Mouse (Mus musculus): ENCODE results near the gene Dennd6b. TPM values are rescaled to one million over a fixed set of nuclear protein-coding genes. Genes with fewer than 3 reads are reported as not detected.

Dennd6b gene
- polyA plus RNA-seq, 1 experiment from 2014 or later: 4.1 TPM

DNA sequence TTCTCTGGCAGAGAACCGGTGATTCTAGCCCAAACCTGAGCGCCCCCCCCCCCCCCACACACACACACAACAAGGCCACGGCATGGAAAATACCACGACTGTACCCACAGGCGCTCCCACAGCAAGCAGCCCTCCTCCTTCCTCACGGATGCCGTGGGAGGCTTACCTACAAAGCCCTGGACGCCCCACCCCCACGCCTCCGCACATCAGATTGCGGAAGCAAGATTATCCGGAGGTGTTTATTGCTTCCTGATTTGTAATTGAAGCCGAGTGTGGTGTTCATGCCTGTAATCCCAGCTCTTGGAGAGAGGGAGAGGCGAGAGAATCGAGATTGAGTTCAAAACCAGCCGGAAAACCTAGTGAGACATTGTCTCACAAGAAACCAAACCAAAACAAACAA, 49.3 kb downstream of the Dennd6b start:
- Histone ChIP-seq H3K9ac (ENCODE audit: low read length) (peak overlapping the region; percentile 23; the same call in 1 of the 2 replicates), H3K4me1 (replicated peaks; ENCODE audit: control insufficient read depth, insufficient read depth) (peaks cover 5% of the 10 kb centered on the region), H3K27me3 (ENCODE audit: control insufficient read depth, insufficient read depth, low read length) (no peaks in the 10 kb centered on the region; the same call in 1 of the 2 replicates), H3K4me3 (ENCODE audit: low read depth, low read length) (peak overlapping the region; percentile 8; the same call in 1 of the 2 replicates), H3K36me3 (ENCODE audit: control insufficient read depth, insufficient read depth, low read length) (no peaks in the 10 kb centered on the region), H3K27ac (replicated peaks) (no peak overlapping the region), H3K9me3 (ENCODE audit: control insufficient read depth, low read length) (no peaks in the 10 kb centered on the region), H3K4me2 (replicated peaks; ENCODE audit: low read depth) (peak overlapping the region; percentile 50)
- DNase-seq (ENCODE audit: low spot score) (peak; percentile 45), ATAC-seq (ENCODE audit: low FRiP score, low TSS enrichment) (no peak)
- TF ChIP-seq EP300 (optimal IDR thresholded peaks at IDR 0.05): no peak
- TF ChIP-seq CTCF (IDR thresholded peaks at IDR 0.05; ENCODE audit: low read depth): no peak
- WGBS: 11% methylated on average over 16 of the region's 16 CpGs

DNA sequence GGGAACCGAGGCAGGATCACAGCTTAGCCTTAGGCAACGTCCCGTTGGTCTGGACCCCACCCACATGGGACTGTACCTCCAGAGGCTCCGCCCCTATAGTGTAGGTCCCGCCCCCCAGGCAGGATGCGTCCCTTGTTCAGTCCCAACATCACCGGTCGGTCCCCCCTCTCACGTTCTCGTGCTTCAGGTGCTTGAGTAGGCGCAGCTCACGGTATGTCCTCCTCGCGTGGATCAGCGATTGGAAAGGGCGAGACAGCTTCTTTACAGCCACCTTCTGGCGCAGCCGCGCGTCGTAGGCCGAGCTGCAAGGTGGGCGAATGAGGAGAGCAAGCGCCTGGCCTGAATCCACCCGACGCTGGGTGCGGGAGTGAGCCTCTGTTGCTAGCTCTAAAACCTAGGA, 49.8 kb downstream of the Dennd6b start:
- Histone ChIP-seq H3K4me2 (replicated peaks; ENCODE audit: low read depth) (peak overlapping the region; percentile 50), H3K27ac (replicated peaks) (no peak overlapping the region), H3K4me3 (ENCODE audit: low read depth, low read length) (peak overlapping the region; percentile 8), H3K27me3 (ENCODE audit: control insufficient read depth, insufficient read depth, low read length) (no peaks in the 10 kb centered on the region; the same call in 1 of the 2 replicates), H3K9me3 (ENCODE audit: control insufficient read depth, low read length) (no peaks in the 10 kb centered on the region), H3K4me1 (replicated peaks; ENCODE audit: control insufficient read depth, insufficient read depth) (peaks cover 5% of the 10 kb centered on the region), H3K9ac (ENCODE audit: low read length) (peak overlapping the region; percentile 23; the same call in 1 of the 2 replicates), H3K36me3 (ENCODE audit: control insufficient read depth, insufficient read depth, low read length) (no peaks in the 10 kb centered on the region)
- peak; percentile 64 for DNase-seq (ENCODE audit: low spot score)
- TF ChIP-seq CTCF (IDR thresholded peaks at IDR 0.05; ENCODE audit: low read depth): no peak
- no peak for TF ChIP-seq EP300 (optimal IDR thresholded peaks at IDR 0.05)
- peak; percentile 25; the same call in 1 of the 2 replicates for ATAC-seq (ENCODE audit: low FRiP score, low TSS enrichment)
- WGBS: 4% methylated on average over 27 of the region's 27 CpGs

DNA sequence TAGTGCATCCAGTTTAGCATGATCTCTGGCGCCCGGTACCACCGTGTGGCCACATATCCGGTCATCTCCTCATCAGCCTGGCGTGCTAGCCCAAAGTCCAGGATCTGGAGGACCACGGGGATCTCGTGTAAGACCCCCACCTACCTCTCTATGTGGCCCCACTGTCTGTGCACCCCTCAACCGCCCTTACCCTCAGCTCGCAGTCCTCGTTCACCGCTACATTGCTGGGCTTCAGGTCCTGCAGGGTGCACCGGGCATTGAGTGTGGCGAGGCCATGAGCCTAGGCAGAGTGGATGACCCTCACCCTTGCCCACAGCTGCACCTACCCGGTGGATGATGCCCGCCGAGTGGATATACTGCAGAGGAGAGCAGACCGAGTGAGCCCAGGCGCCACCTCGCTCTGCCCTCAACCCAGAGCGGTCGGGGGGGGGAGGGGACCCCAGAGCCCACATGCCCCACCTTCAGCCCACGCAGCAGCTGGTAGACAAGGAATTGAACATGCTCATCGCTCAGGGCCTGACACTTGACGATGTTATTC, 50.4 kb downstream of the Dennd6b start:
- no peak overlapping the region for H3K9ac ChIP-seq (ENCODE audit: low read length)
- TF ChIP-seq CTCF (IDR thresholded peaks at IDR 0.05; ENCODE audit: low read depth) (no peak), EP300 (optimal IDR thresholded peaks at IDR 0.05) (no peak)
- DNase-seq (ENCODE audit: low spot score) (no peak), ATAC-seq (ENCODE audit: low FRiP score, low TSS enrichment) (peak; percentile 14; the same call in 1 of the 2 replicates)
- H3K27me3 ChIP-seq (ENCODE audit: control insufficient read depth, insufficient read depth, low read length): peaks cover 3% of the 10 kb centered on the region; the same call in 1 of the 2 replicates
- H3K4me2 ChIP-seq (replicated peaks; ENCODE audit: low read depth): no peak overlapping the region; the same call in 1 of the 2 replicates
- H3K4me3 ChIP-seq (ENCODE audit: low read depth, low read length): no peak overlapping the region; the same call in 1 of the 2 replicates
- WGBS: 63% methylated on average over 24 of the region's 24 CpGs
- H3K36me3 ChIP-seq (ENCODE audit: control insufficient read depth, insufficient read depth, low read length): no peaks in the 10 kb centered on the region
- no peak overlapping the region for H3K27ac ChIP-seq (replicated peaks)
- peaks cover 5% of the 10 kb centered on the region for H3K4me1 ChIP-seq (replicated peaks; ENCODE audit: control insufficient read depth, insufficient read depth)
- no peaks in the 10 kb centered on the region for H3K9me3 ChIP-seq (ENCODE audit: control insufficient read depth, low read length)

DNA sequence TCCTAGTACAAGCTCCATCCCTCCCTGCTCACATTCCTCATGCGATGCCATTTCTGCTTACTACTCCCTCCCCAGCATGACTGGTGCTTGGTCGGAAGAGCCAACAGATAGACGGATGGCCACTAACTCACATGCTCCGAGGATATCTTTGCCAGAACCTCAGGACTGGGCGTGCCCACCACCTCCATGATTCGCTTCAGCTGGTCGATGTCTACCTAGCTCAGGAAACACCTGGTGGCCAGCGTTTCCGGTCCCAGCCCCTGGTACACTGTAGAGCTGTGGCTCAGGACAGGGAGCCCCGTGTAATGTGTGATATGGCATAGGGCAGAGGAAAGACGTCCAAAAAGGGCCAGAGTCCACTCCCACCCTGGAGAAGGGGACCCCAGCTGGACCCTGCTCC, 51.3 kb downstream of the Dennd6b start:
- no peaks in the 10 kb centered on the region for H3K36me3 ChIP-seq (ENCODE audit: control insufficient read depth, insufficient read depth, low read length)
- H3K27ac ChIP-seq (replicated peaks): no peak overlapping the region
- H3K4me2 ChIP-seq (replicated peaks; ENCODE audit: low read depth): no peak overlapping the region
- H3K4me3 ChIP-seq (ENCODE audit: low read depth, low read length): no peak overlapping the region
- H3K9me3 ChIP-seq (ENCODE audit: control insufficient read depth, low read length): no peaks in the 10 kb centered on the region
- H3K27me3 ChIP-seq (ENCODE audit: control insufficient read depth, insufficient read depth, low read length): peaks cover 5% of the 10 kb centered on the region; the same call in 1 of the 2 replicates
- H3K9ac ChIP-seq (ENCODE audit: low read length): no peak overlapping the region
- DNase-seq (ENCODE audit: low spot score) (no peak), ATAC-seq (ENCODE audit: low FRiP score, low TSS enrichment) (no peak)
- TF ChIP-seq CTCF (IDR thresholded peaks at IDR 0.05; ENCODE audit: low read depth) (no peak), EP300 (optimal IDR thresholded peaks at IDR 0.05) (no peak)
- WGBS: 77% methylated on average over 11 of the region's 11 CpGs
- H3K4me1 ChIP-seq (replicated peaks; ENCODE audit: control insufficient read depth, insufficient read depth): peaks cover 4% of the 10 kb centered on the region

DNA sequence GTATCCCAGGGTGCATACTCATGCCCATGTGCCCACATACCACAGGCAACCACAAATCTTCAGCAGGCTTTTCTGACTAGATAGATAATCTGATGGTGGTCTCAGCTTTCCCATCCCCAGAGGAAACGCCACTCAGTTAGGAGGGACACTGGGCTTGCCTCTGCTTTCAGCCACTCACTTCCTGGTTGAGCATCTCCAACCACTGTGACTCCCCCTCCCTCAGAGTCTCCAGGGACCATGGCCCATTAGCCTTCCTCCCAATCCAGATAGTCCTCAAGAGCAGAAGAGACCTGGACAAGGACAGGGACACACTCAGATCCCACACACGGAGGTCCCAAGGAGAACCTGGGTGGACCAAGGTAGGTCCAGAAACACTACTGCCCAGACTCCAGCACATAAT, 53.2 kb downstream of the Dennd6b start:
- H3K27me3 ChIP-seq (ENCODE audit: control insufficient read depth, insufficient read depth, low read length): peaks cover 5% of the 10 kb centered on the region
- H3K9ac ChIP-seq (ENCODE audit: low read length): no peak overlapping the region
- H3K4me1 ChIP-seq (replicated peaks; ENCODE audit: control insufficient read depth, insufficient read depth): no peaks in the 10 kb centered on the region
- TF ChIP-seq CTCF (IDR thresholded peaks at IDR 0.05; ENCODE audit: low read depth) (no peak), EP300 (optimal IDR thresholded peaks at IDR 0.05) (no peak)
- H3K4me3 ChIP-seq (ENCODE audit: low read depth, low read length): no peak overlapping the region
- no peak overlapping the region for H3K27ac ChIP-seq (replicated peaks)
- no peaks in the 10 kb centered on the region for H3K36me3 ChIP-seq (ENCODE audit: control insufficient read depth, insufficient read depth, low read length)
- H3K4me2 ChIP-seq (replicated peaks; ENCODE audit: low read depth): no peak overlapping the region
- WGBS: 56% methylated on average over 2 of the region's 2 CpGs
- ATAC-seq (ENCODE audit: low FRiP score, low TSS enrichment): no peak
- H3K9me3 ChIP-seq (ENCODE audit: control insufficient read depth, low read length): no peaks in the 10 kb centered on the region
- DNase-seq (ENCODE audit: low spot score): no peak

DNA sequence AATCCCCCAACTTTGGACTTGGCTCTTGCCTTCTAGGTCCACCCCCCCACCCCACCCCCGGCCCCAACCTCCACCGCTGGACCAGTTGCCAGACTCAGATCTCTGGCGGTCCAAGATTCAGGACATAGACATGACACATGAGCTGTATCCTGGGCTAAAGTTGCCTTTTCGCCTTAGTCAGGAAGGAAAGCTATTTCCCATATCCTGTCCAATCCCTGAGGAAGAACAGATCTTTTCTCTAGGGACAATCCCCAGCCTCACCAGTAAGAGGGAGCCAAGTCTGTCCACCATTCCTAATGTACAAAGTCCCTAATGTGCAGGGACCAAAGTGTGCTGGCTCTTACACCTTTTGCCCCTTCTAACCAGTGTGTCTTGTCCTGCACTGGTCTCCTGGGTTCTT, 54.4 kb downstream of the Dennd6b start:
- Histone ChIP-seq H3K4me2 (replicated peaks; ENCODE audit: low read depth) (no peak overlapping the region), H3K27ac (replicated peaks) (no peak overlapping the region), H3K4me3 (ENCODE audit: low read depth, low read length) (no peak overlapping the region), H3K9ac (ENCODE audit: low read length) (no peak overlapping the region), H3K36me3 (ENCODE audit: control insufficient read depth, insufficient read depth, low read length) (no peaks in the 10 kb centered on the region), H3K4me1 (replicated peaks; ENCODE audit: control insufficient read depth, insufficient read depth) (no peaks in the 10 kb centered on the region), H3K9me3 (ENCODE audit: control insufficient read depth, low read length) (no peaks in the 10 kb centered on the region), H3K27me3 (ENCODE audit: control insufficient read depth, insufficient read depth, low read length) (peaks cover 5% of the 10 kb centered on the region)
- TF ChIP-seq EP300 (optimal IDR thresholded peaks at IDR 0.05) (no peak), CTCF (IDR thresholded peaks at IDR 0.05; ENCODE audit: low read depth) (no peak)
- no peak for ATAC-seq (ENCODE audit: low FRiP score, low TSS enrichment)
- no peak for DNase-seq (ENCODE audit: low spot score)
- WGBS: 54% methylated on average over 4 of the region's 4 CpGs

All from stomach, postnatal 0 days (tissue).